8 mouse cellular contexts compared by ENCODE assay signal in genomic region chr12:13180715-13181335, GRCm38 (mm10).
DNase-seq lines count a peak whose midpoint lies in the region; ATAC-seq lines count a peak whose summit lies in the region.

No protein-coding gene starts in this region.

- H3K9ac ChIP-seq in intestine, embryonic 16.5 days (ENCODE audit: low read depth, low read length), result no peak overlapping the region
- H3K9ac ChIP-seq in liver, embryonic 16.5 days (ENCODE audit: low read depth, low read length), result peak overlapping the region; percentile 62

- H3K36me3 ChIP-seq in intestine, embryonic 16.5 days (ENCODE audit: control insufficient read depth, insufficient read depth, low read length), result no peaks in the 10 kb centered on the region
- no peaks in the 10 kb centered on the region for H3K36me3 ChIP-seq in liver, embryonic 16.5 days (ENCODE audit: control insufficient read depth, insufficient read depth)

- H3K9me3 ChIP-seq in intestine, embryonic 16.5 days (ENCODE audit: control insufficient read depth, low read length), result no peaks in the 10 kb centered on the region
- no peaks in the 10 kb centered on the region for H3K9me3 ChIP-seq in liver, embryonic 16.5 days (replicated peaks; ENCODE audit: control insufficient read depth, low read length)

- peak; percentile 81 for ATAC-seq in erythroblast, adult 5-6 weeks (replicated peaks; ENCODE audit: low FRiP score, poor library complexity, severe bottlenecking)
- ATAC-seq in intestine, embryonic 16.5 days, result peak; percentile 80
- peak; percentile 93 for ATAC-seq in liver, embryonic 16.5 days (ENCODE audit: low read depth)

- 0 out of 2 replicates have a peak overlapping the region, but pooled peaks have one; percentile 15 for H3K27ac ChIP-seq in intestine, embryonic 16.5 days (ENCODE audit: low read length)
- H3K27ac ChIP-seq in liver, embryonic 16.5 days (ENCODE audit: low read length), result peak overlapping the region; percentile 84

- H3K4me3 ChIP-seq in intestine, embryonic 16.5 days (ENCODE audit: low read length), result no peak overlapping the region
- H3K4me3 ChIP-seq in liver, embryonic 16.5 days (ENCODE audit: low read depth, low read length), result peak overlapping the region; percentile 68

- peak; percentile 19 to 37 for DNase-seq in layer of hippocampus, postnatal 10 days (ENCODE audit: low spot score in 2 of 2)
- no peak for DNase-seq in layer of hippocampus, adult 18-20 months (ENCODE audit: low spot score in 2 of 2)
- DNase-seq in right cerebral cortex, postnatal 4 days, result peak; percentile 28
- DNase-seq in cerebellum, adult 9-11 months, result no peak
- no peak for DNase-seq in adrenal gland, postnatal 14 days

- no peaks in the 10 kb centered on the region for H3K27me3 ChIP-seq in intestine, embryonic 16.5 days (replicated peaks; ENCODE audit: control insufficient read depth, insufficient read depth, low read length)
- H3K27me3 ChIP-seq in liver, embryonic 16.5 days (ENCODE audit: control insufficient read depth, insufficient read depth, low read depth, low read length), result no peaks in the 10 kb centered on the region

- peaks cover 18% of the 10 kb centered on the region for H3K4me1 ChIP-seq in intestine, embryonic 16.5 days (ENCODE audit: control insufficient read depth, insufficient read depth, low read length)
- H3K4me1 ChIP-seq in liver, embryonic 16.5 days (ENCODE audit: control insufficient read depth, low read depth, low read length), result peaks cover 41% of the 10 kb centered on the region

- WGBS in intestine, embryonic 16.5 days, result 14% methylated on average over 9 of the region's 9 CpGs
- 8% methylated on average over 9 of the region's 9 CpGs for WGBS in liver, embryonic 16.5 days (ENCODE audit: insufficient replicate concordance)

- no peak overlapping the region for H3K4me2 ChIP-seq in intestine, embryonic 16.5 days (ENCODE audit: low read depth, low read length)
- H3K4me2 ChIP-seq in liver, embryonic 16.5 days (ENCODE audit: low read depth, low read length), result peak overlapping the region; percentile 63

Comparison
In these comparisons a context has a peak if more than half of its experiments do, and no peak if none do; other contexts are left out.
1. DNase-seq: peak in layer of hippocampus, postnatal 10 days (2 of 2) and right cerebral cortex, postnatal 4 days (single experiment); none in layer of hippocampus, adult 18-20 months (0 of 2), cerebellum, adult 9-11 months (single experiment) and adrenal gland, postnatal 14 days (single experiment).
2. Peak in every context shown above with its lines, with median percentiles within 50 percentile points of each other: ATAC-seq.